Mouse (Mus musculus) right cerebral cortex, adult 18-20 months (tissue): ENCODE measurements around the gene Sspo.

ENCODE experiments used
- DNase-seq: peaks from one replicate; pipeline ENCODE4 v3.0.0; 2022; ENCODE audit warnings: mixed read lengths

Gene Sspo

GRCm38 (mm10) chr6:48541560-48542450, 93.8 kb downstream of the Sspo start:
- no peak for DNase-seq

- no peak for DNase-seq
Observed at GRCm38 (mm10) chr6:48542631-48543030, 94.6 kb downstream of the Sspo start.

- no peak for DNase-seq
Observed at GRCm38 (mm10) chr6:48545251-48545650, 97.2 kb downstream of the Sspo start.

GRCm38 (mm10) chr6:48546271-48546670, 98.2 kb downstream of the Sspo start:
- DNase-seq, result no peak

GRCm38 (mm10) chr6:48546858-48547257, 98.8 kb downstream of the Sspo start:
- no peak for DNase-seq

GRCm38 (mm10) chr6:48548314-48548713, 100.3 kb downstream of the Sspo start:
- no peak for DNase-seq
